Mouse (Mus musculus) ovary, adult 18-20 months (tissue): Measurements from ENCODE around the gene Ogg1.

Source experiments
- DNase-seq: peaks from one replicate; pipeline ENCODE4 v3.0.0; 2022; ENCODE audit warnings: low spot score, mixed read lengths

Gene Ogg1

GRCm38 (mm10) chr6:113370194-113370929 lies 43.6 kb downstream of the Ogg1 start:
- DNase-seq = no peak

DNA sequence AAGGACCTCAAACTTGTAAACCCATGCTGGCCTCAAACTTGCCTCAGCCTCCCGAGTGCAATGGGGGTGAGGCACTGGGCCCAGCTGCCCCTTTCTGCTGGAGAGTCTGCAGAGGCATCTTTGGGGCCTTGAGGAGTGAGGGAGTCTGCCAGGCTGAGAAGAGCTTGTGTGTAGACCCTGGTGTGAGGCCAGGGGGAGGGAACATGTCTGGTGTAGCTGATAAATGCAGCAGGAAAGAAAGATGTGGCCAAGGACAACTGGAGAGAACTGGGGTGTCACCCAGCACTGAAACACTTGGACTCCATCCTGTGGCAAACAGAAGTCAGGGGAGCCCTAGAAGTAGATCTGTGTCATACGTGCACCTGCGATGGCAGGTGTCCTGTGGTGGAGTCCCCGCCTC lies 46.7 kb downstream of the Ogg1 start:
- DNase-seq = peak; percentile 40

- no peak for DNase-seq
Observed at GRCm38 (mm10) chr6:113377172-113377495, 50.4 kb downstream of the Ogg1 start.

GRCm38 (mm10) chr6:113377496-113378385 lies 51.0 kb downstream of the Ogg1 start, which contains the start of the genes Tada3 and Arpc4:
Tada3 (minus strand) TSS chr6:113377883.
Arpc4 (plus strand) TSS chr6:113378115.
- peak; percentile 86 for DNase-seq

DNA sequence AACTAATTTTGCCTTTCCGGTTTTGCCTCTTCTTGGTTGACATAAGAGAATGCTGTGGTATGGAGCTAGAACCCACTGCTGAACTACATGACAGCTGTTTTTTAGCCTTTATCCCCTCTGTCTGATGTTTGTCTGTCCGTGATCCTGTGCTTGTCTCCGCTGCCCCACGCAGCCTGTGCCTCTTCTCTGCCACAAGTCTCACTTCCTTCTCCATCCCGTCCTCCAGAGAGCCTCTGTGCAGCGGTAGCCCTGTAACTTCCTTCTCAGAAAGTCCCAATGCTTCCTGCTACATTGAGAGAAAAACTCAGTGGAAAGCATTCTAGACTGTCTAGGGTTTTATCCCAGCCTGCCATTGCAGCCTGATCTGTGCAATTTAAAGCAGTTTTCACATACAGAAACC lies 52.5 kb downstream of the Ogg1 start:
- no peak for DNase-seq

GRCm38 (mm10) chr6:113380480-113380879 lies 53.7 kb downstream of the Ogg1 start:
- DNase-seq = no peak

- no peak for DNase-seq
Observed at GRCm38 (mm10) chr6:113384351-113384927, 57.7 kb downstream of the Ogg1 start.
